Mouse (Mus musculus) ovary, adult 18-20 months (tissue): Measurements from ENCODE around the gene Slc22a2.
"Not testable (repeated sequence)": the region's sequence is repeated elsewhere in the genome, so short reads cannot be mapped to it uniquely, and the experiment has no call there.

Source experiments
- DNase-seq: peaks from one replicate; pipeline ENCODE4 v3.0.0; 2022; ENCODE audit warnings: low spot score, mixed read lengths

Gene Slc22a2

GRCm38 (mm10) chr17:12630976-12631730 lies 47.2 kb downstream of the Slc22a2 start:
- no peak for DNase-seq

DNA sequence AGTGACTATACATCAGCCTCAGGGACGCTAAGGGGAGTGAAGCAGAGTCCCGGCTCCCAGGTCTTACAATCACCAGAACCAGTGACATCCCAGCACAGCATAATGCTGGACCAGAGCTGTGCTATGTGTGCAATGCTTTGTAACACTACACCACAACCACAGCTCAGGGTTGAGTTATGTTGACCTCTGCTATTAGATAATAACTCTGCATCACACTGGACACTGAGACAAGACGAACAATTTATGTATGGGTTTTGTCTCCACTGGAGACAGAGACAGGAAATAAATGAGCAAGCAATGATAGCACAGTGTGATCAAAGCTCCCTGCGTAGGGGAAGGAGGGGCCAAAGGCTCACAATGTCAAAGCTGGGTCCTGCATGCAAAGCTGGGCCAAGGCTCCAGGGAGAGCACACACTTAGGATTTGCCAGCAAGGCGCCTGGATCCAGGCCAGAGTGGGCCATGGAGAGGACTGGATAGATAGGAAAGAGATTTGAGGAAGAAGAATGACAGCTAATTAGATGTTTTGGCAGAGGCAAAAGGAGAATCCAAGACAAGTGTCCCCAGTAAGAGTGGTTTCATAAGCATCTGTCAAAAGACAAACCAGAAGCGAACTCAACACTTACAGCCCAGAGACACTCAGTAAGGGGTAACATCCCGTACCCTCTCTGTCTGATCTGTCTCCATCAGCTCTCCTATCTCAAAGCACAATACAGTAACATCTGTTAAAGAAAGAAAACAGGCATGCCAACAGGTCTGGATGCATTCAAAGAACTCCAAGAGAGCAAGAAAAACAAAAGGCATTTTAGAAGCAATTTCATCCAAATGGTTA lies 48.1 kb downstream of the Slc22a2 start:
- peak; percentile 5 for DNase-seq

DNA sequence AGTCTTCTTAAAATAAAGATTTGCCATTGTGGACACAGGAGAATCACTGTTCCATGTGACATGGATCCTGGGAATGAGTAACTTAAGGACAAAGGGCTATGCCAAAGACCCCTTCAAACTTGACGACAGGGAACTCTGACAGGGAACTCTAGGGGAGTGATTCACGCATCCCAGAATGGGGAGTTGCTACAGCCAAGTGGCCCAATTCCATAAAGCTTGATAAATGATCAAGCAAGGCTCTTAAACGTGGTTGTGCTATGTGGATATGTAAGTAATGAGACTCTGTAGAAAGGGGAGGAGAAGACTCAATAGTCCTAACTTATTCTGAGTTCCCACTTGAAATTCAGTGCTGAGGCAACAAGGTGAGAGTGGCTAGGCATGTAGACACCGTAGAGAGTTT lies 50.9 kb downstream of the Slc22a2 start:
- no peak for DNase-seq

DNA sequence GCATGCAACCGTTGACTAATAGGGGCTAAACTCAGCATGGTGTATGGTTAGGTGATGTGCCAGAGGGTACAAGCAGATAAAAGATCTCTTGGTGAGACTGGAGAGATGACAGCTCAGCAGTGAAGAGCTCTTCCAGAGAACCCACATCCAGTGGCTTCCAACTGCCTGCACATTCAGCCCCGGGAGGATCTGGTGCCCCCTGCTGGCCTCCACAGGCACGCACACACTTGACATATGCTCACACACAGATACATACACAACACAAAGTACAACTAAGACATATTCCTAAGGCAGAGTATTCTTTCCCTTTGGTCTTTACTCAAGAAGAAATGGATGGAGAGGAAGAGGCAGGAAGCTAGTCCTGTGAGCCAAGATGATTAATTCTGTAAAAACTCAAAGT lies 55.7 kb downstream of the Slc22a2 start:
- no peak for DNase-seq

DNA sequence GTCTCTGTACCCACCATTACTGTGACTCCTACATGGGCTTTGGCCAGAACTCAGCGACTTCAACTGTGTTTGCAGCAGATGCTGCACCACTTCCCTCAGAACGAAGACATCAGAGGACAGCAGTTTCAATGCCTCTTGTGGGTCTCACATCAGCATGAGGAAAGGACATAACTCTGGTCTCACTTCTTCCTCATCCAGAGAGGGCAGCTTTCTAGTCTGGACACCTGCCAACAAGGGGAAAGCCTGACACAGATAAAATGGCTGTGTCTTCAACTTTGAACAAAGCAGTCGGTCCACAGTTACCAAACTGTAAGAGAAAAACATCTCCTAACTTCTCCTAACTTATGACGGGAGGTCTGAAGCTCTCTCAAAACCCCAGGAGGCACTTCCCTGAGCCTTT lies 57.2 kb downstream of the Slc22a2 start:
- no peak for DNase-seq

DNA sequence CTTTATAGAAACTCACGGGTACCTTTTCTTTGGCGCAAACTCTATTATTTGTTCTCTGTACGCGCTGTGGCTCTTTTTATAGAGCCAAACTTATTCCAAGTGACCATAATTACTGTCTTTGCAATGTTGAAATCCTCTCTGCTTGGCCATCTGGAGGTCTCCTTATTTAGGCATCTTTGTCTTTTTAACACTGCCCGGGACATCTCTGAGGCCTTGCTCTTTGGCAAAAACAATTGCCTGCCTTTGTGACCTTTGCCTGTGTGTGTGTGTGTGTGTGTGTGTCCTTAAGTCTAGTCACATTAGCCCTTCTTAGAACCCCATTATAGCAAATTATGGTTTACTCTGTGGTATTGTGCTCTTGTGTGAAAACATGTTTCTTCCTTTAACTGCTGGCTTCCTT lies 61.5 kb downstream of the Slc22a2 start:
- DNase-seq, result no peak

GRCm38 (mm10) chr17:12652604-12653003 lies 68.7 kb downstream of the Slc22a2 start:
- DNase-seq, result no peak

- DNase-seq, result no peak
These were observed 70.1 kb downstream of the Slc22a2 start for GRCm38 (mm10) chr17:12654061-12654460.

DNA sequence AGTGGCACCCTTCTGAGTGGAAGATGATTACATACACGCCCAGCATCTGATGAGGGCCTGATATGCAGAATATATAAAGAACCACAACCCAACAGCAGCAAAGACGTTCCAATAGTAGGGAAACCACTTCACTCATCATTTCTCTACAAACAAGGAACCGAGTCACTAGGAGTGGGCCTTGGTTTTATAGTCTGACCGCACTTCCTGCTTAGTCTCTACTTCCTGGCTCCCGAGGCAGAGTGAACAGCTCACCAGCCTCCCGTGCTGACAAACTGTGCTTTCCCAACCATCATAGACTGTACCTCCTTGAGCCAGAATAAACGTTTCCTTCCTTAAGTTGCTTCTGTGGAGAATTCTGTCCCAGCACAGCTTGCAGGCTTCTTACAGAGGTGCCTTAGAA lies 71.9 kb downstream of the Slc22a2 start:
- no peak for DNase-seq

- no peak for DNase-seq
These were observed 74.9 kb downstream of the Slc22a2 start for GRCm38 (mm10) chr17:12658784-12659183.

GRCm38 (mm10) chr17:12659233-12659632 lies 75.3 kb downstream of the Slc22a2 start:
- no peak for DNase-seq

GRCm38 (mm10) chr17:12660572-12661260 lies 76.8 kb downstream of the Slc22a2 start:
- DNase-seq, result no peak

GRCm38 (mm10) chr17:12664156-12664555 lies 80.2 kb downstream of the Slc22a2 start:
- DNase-seq, result no peak

- no peak for DNase-seq
These were observed 84.8 kb downstream of the Slc22a2 start for GRCm38 (mm10) chr17:12668478-12669362.

- no peak for DNase-seq
These were observed 85.4 kb downstream of the Slc22a2 start for GRCm38 (mm10) chr17:12669363-12669679.

DNA sequence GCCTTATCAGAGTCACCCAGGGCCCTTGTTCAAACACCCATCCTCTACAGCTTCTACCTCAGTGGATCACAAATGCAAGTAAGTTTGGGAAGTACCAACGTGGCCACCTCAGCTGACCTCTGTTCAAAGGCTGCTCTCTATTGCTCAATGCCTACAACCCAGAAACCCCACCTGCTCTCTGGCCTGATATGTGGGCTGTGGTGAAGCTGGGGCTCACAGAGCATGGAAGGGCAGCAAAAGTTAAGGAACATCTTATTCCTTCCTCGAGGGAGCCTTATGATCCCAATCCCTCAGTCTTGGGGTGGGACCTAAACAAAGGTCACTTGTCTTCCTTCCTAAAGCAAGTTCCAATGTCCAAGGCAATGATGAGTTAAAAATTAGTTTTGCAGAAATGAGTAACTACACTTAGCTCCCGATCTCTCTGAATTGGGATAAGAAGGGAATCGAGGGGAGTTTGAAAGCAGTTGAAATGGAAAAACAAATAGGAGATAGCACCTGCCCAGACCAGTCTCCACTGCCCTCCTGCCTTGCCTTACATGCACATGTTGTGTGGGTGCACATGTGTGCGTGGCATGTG lies 87.2 kb downstream of the Slc22a2 start:
- DNase-seq, result no peak

DNA sequence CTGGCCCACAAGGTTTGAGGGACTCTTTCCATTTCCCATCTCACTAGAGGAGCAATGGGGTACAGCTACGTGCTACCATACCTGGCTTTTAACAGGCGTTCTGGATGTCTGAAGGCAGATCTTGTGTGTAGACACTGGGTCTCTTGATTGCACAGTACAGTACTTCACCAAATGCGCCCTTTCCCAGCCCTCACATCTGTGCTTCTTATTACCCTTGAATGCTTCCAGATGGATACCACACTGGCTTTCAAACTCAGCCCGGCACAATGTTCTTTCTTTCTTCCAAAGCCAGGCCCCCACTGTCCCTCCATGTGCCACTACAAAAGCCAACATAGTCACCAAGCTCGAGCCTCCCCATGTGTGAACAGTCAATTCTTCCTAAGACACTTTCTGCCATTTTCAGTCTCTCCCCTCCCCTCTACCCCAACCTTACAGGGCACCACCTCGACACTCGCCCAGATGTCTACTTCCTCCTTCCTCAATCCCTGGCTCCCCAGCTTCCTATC lies 88.4 kb downstream of the Slc22a2 start:
- no peak for DNase-seq

- no peak for DNase-seq
These were observed 89.9 kb downstream of the Slc22a2 start for GRCm38 (mm10) chr17:12673871-12674270.

DNA sequence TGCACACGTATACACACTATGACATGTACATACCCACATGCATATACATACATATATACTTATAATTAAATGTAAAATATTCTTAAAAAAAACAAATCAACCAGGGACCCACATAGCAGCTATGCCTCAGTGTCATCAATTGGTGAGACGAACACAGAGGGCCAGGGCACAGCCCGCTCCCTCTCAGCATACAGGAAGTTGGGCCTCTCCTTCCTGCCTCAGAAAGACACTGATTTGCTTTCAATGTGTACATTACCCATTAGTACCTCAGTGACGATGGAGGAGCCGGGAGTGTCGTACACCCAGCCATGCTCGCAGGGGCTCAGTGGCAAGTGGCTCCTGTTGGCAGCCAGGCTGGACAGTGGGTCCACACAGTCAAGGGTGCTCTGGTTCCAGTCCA lies 91.0 kb downstream of the Slc22a2 start:
- DNase-seq, result not testable (repeated sequence)

DNA sequence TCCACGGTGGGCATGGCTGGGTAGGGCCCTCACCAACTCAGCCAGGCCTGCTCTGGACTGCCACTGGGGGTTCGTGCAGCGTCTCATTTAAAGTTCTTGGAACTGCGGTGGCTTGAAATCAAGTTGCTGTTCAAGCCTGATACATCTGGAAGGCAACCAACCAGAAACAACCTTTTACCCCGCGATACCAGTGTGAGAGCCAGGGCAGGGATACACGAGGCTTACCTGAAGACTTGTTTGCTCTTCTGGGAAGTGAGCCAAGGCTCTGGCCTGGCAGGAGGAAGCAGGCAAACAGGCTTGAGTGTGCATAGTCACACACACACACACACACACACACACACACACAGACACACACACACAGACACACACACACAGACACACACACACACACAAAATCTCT lies 91.7 kb downstream of the Slc22a2 start, which contains the start of gene Slc22a1:
TSS of gene Slc22a1 (minus strand) at position 184 of the 400 bp plus-strand sequence.
- no peak for DNase-seq

GRCm38 (mm10) chr17:12677139-12677538 lies 93.2 kb downstream of the Slc22a2 start:
- no peak for DNase-seq
